Mouse (Mus musculus) stomach, postnatal 0 days (tissue): Measurements from ENCODE around the gene 6030458C11Rik. TPM values are rescaled to one million over a fixed set of nuclear protein-coding genes. Genes with fewer than 3 reads are reported as not detected.

Source experiments
- ATAC-seq: fragments of 200-750 bp; cut with Nextera tagmentation; 2 replicates; pipeline ENCODE4 v1.8.0; 2017; ENCODE audit not compliant: low FRiP score, low TSS enrichment
- DNase-seq: peaks from one replicate; pipeline ENCODE4 v3.0.0-alpha.2; 2016; ENCODE audit warnings: low spot score
- H3K27ac ChIP-seq: fragments of 300-500 bp; sonication (generic); replicated peaks from 2 replicates; pipeline ENCODE4 v1.5.1; 2014; ENCODE audit warnings: mild to moderate bottlenecking, control low read depth
- H3K27me3 ChIP-seq: fragments of 300-500 bp; sonication (generic); 2 replicates; pipeline ENCODE4 v1.6.1; 2014; ENCODE audit warnings: low read length; ENCODE audit not compliant: control insufficient read depth, insufficient read depth
- H3K36me3 ChIP-seq: fragments of 300-500 bp; sonication (generic); 2 replicates; pipeline ENCODE4 v1.6.1; 2014; ENCODE audit warnings: low read length, mixed read lengths; ENCODE audit not compliant: control insufficient read depth, insufficient read depth
- H3K4me1 ChIP-seq: fragments of 300-500 bp; sonication (generic); replicated peaks from 2 replicates; pipeline ENCODE4 v1.6.1; 2014; ENCODE audit warnings: antibody characterized with exemption; ENCODE audit not compliant: control insufficient read depth, insufficient read depth
- H3K4me2 ChIP-seq: fragments of 300-500 bp; sonication (generic); replicated peaks from 2 replicates; pipeline ENCODE4 v1.6.1; 2014; ENCODE audit warnings: low read depth, mild to moderate bottlenecking, control low read depth, moderate library complexity
- H3K4me3 ChIP-seq: fragments of 300-500 bp; sonication (generic); 2 replicates; pipeline ENCODE4 v1.5.1; 2014; ENCODE audit warnings: low read depth, low read length, control low read depth
- H3K9ac ChIP-seq: fragments of 300-500 bp; sonication (generic); 2 replicates; pipeline ENCODE4 v1.6.1; 2014; ENCODE audit warnings: mild to moderate bottlenecking, low read length, control low read depth, mixed read lengths
- H3K9me3 ChIP-seq: fragments of 300-500 bp; sonication (generic); 2 replicates; pipeline ENCODE4 v1.6.1; 2016; ENCODE audit warnings: low read length; ENCODE audit not compliant: control insufficient read depth
- CTCF ChIP-seq: IDR thresholded peaks from 2 replicates; pipeline ENCODE4 v1.5.1; 2016; ENCODE audit warnings: antibody characterized with exemption, low read depth, mild to moderate bottlenecking, moderate library complexity
- EP300 ChIP-seq: optimal IDR thresholded peaks from 2 replicates; pipeline ENCODE3; 2016; ENCODE audit warnings: antibody characterized with exemption
- WGBS: fragments of 180-500 bp; shearing (Covaris S2); extraction: QIAGEN DNeasy Blood & Tissue Kit; methylation state at CpG from one replicate; pipeline ENCODE4 v1.1.7; 2014; 5-methylcytosine and 5-hydroxymethylcytosine counted together
- microRNA-seq: library from miRNA; unstranded; fragments of <30 nt; microRNA quantifications from one replicate; pipeline ENCODE4, GENCODE M21; 2016
- polyA plus RNA-seq: library from polyadenylated mRNA; unstranded; fragments of >200 nt; fragmentation: Nextera tagmentation; extraction: Ambion mirVana; gene quantifications from 2 replicates; pipeline ENCODE4 v1.2.1, GENCODE M21; 2015

The 6030458C11Rik gene
- polyA plus RNA-seq, 1 experiment from 2014 or later: 16.1 TPM

DNA sequence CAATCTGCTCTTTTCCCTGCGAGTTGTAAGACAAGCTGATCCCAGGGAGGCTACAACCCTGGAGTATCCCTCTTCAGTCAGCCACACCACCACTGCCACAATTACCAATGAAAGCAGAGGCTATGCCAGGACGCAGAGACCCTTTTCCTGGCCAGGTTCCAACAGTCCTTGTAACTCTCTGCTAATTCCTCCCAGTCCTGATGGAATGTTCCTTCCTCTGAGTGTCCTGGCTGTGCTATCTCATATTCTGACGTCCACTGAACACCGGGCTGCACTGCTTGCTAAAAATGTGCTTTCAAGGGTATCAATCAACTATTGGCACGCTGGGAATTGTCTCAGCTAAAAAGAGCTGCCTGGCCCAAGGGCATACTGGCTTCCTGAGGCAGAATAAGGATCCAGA, 66.0 kb downstream of the 6030458C11Rik start:
- TF ChIP-seq EP300 (no peak), CTCF (no peak)
- no peak overlapping the region for H3K27ac ChIP-seq
- 36% methylated on average over 5 of the region's 5 CpGs for WGBS
- no peaks in the 10 kb centered on the region for H3K27me3 ChIP-seq
- H3K4me2 ChIP-seq: no peak overlapping the region
- H3K36me3 ChIP-seq: no peaks in the 10 kb centered on the region
- DNase-seq (no peak), ATAC-seq (no peak)
- no peak overlapping the region for H3K4me3 ChIP-seq
- H3K9me3 ChIP-seq: no peaks in the 10 kb centered on the region
- H3K9ac ChIP-seq: no peak overlapping the region
- H3K4me1 ChIP-seq: no peaks in the 10 kb centered on the region

Small RNA genes lying within 50 kb of the gene (microRNA-seq; reads per million reads assigned to microRNA genes)
- not detected for gene Gm47288

Other genes with a start within 250 kb of the 6030458C11Rik start
- gene Pdzd2, start 84.7 kb downstream of the 6030458C11Rik start, polyA plus RNA-seq: 19.1 and 19.9 TPM in 2 replicates
- 8.7 and 10.3 TPM in 2 replicates for gene Drosha, start 166 bp upstream of the 6030458C11Rik start, polyA plus RNA-seq